8 mouse cellular contexts compared by ENCODE assay signal in the genomic region with DNA sequence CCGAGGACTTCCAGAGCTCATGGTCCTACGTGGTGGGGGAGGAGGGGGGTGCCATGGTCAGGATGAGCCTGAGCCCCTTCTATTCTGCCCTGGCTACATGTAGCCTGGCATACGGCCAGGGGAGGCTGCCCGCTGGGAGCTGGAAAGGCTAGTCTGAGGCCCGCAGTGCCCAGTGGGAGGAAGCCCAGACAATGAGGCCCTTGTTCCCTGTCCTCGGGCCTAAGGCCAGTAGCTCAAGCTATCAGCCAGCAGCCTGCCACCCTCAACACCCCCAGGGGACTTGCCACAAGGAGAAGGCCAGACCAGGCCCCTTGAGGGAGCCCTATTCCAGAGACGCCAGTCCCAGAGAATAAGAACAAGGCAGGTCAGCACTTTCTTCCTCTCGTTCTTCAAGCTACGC. TPM values are rescaled to one million over a fixed set of nuclear protein-coding genes. Genes with fewer than 3 reads are reported as not detected.
DNase-seq lines count a peak whose midpoint lies in the region; ATAC-seq lines count a peak whose summit lies in the region.

No protein-coding gene starts in this region.

- peak; percentile 17 for ATAC-seq in hindbrain, embryonic 11.5 days (ENCODE audit: low FRiP score)
- no peak for ATAC-seq in limb, embryonic 12.5 days (ENCODE audit: insufficient number of reproducible peaks, insufficient read depth, low FRiP score, low TSS enrichment, low read depth)
- ATAC-seq in stomach, embryonic 15.5 days (ENCODE audit: insufficient read depth, low FRiP score, low read depth) = peak; percentile 57; the same call in 1 of the 2 replicates

- H3K27me3 ChIP-seq in hindbrain, embryonic 11.5 days (ENCODE audit: control insufficient read depth, insufficient read depth, low read length) = peaks cover 10% of the 10 kb centered on the region; the same call in 1 of the 2 replicates
- H3K27me3 ChIP-seq in limb, embryonic 12.5 days = peaks cover 34% of the 10 kb centered on the region
- H3K27me3 ChIP-seq in stomach, embryonic 15.5 days (replicated peaks) = peaks cover 23% of the 10 kb centered on the region

- H3K4me1 ChIP-seq in hindbrain, embryonic 11.5 days (replicated peaks; ENCODE audit: control insufficient read depth, insufficient read depth, low read length) = 0 out of 2 replicates have a peak, but pooled peaks cover 2% of the 10 kb centered on the region
- H3K4me1 ChIP-seq in limb, embryonic 12.5 days (replicated peaks) = peaks cover 46% of the 10 kb centered on the region
- peaks cover 23% of the 10 kb centered on the region for H3K4me1 ChIP-seq in stomach, embryonic 15.5 days

- peak overlapping the region; percentile 10; the same call in 1 of the 2 replicates for H3K27ac ChIP-seq in hindbrain, embryonic 11.5 days (ENCODE audit: low read depth, low read length)
- H3K27ac ChIP-seq in limb, embryonic 12.5 days = peak overlapping the region; percentile 18
- peak overlapping the region; percentile 5 for H3K27ac ChIP-seq in stomach, embryonic 15.5 days

- no peak overlapping the region for H3K4me3 ChIP-seq in hindbrain, embryonic 11.5 days (ENCODE audit: low read depth, low read length)
- H3K4me3 ChIP-seq in limb, embryonic 12.5 days (replicated peaks) = no peak overlapping the region
- no peak overlapping the region for H3K4me3 ChIP-seq in stomach, embryonic 15.5 days (replicated peaks)

- H3K9ac ChIP-seq in hindbrain, embryonic 11.5 days (ENCODE audit: low read depth, low read length) = no peak overlapping the region
- 0 out of 2 replicates have a peak overlapping the region, but pooled peaks have one; percentile 9 for H3K9ac ChIP-seq in limb, embryonic 12.5 days (replicated peaks)
- no peak overlapping the region for H3K9ac ChIP-seq in stomach, embryonic 15.5 days

- no peaks in the 10 kb centered on the region for H3K36me3 ChIP-seq in hindbrain, embryonic 11.5 days (ENCODE audit: control insufficient read depth, insufficient read depth, low read length)
- no peaks in the 10 kb centered on the region for H3K36me3 ChIP-seq in limb, embryonic 12.5 days
- H3K36me3 ChIP-seq in stomach, embryonic 15.5 days = no peaks in the 10 kb centered on the region

- H3K4me2 ChIP-seq in hindbrain, embryonic 11.5 days (replicated peaks; ENCODE audit: low read depth, low read length) = no peak overlapping the region
- no peak overlapping the region; the same call in 1 of the 2 replicates for H3K4me2 ChIP-seq in limb, embryonic 12.5 days
- no peak overlapping the region for H3K4me2 ChIP-seq in stomach, embryonic 15.5 days

- WGBS in hindbrain, embryonic 11.5 days = 53% methylated on average over 9 of the region's 9 CpGs
- WGBS in limb, embryonic 12.5 days = 62% methylated on average over 9 of the region's 9 CpGs
- WGBS in stomach, embryonic 15.5 days = 63% methylated on average over 9 of the region's 9 CpGs

- DNase-seq in kidney, postnatal 10 days = peak; percentile 46
- DNase-seq in kidney, adult 11 months = no peak
- peak; percentile 51 to 71 for DNase-seq in cerebellum, postnatal 25 days
- DNase-seq in hindbrain, embryonic 11.5 days (ENCODE audit: low spot score) = peak; percentile 37
- no peak for DNase-seq in embryo, embryonic 10 days (ENCODE audit: low spot score)
- no peak for DNase-seq in spleen, postnatal 14 days (ENCODE audit: low spot score in 2 of 2)

- no peaks in the 10 kb centered on the region for H3K9me3 ChIP-seq in hindbrain, embryonic 11.5 days (ENCODE audit: control insufficient read depth, low read length)
- no peaks in the 10 kb centered on the region for H3K9me3 ChIP-seq in limb, embryonic 12.5 days
- H3K9me3 ChIP-seq in stomach, embryonic 15.5 days = no peaks in the 10 kb centered on the region

RNA-seq across cellular contexts. Expression of a gene that starts 4.1 kb away (rescaled TPM):
- polyA plus RNA-seq in hindbrain, embryonic 11.5 days (2014; fragmentation: Nextera tagmentation; extraction: Ambion mirVana) = 4.8 and 6.2 TPM in 2 replicates
- 0.93 and 1.3 TPM in 2 replicates for polyA plus RNA-seq in limb, embryonic 12.5 days (2016; fragmentation: Nextera tagmentation; extraction: Ambion mirVana)
- 1.6 and 2.6 TPM in 2 replicates for polyA plus RNA-seq in stomach, embryonic 15.5 days (2015; fragmentation: Nextera tagmentation; extraction: Ambion mirVana)

RNA-seq across cellular contexts. Expression of a gene that starts 5.4 kb away (rescaled TPM):
- 1.7 and 2.2 TPM in 2 replicates for polyA plus RNA-seq in hindbrain, embryonic 11.5 days (2014; fragmentation: Nextera tagmentation; extraction: Ambion mirVana)
- polyA plus RNA-seq in limb, embryonic 12.5 days (2016; fragmentation: Nextera tagmentation; extraction: Ambion mirVana) = 0.79 and 0.88 TPM in 2 replicates
- polyA plus RNA-seq in stomach, embryonic 15.5 days (2015; fragmentation: Nextera tagmentation; extraction: Ambion mirVana) = 26.5 and 36.2 TPM in 2 replicates

RNA-seq across cellular contexts. Expression of a gene that starts 33.1 kb away (rescaled TPM):
- 0.31 and 0.66 TPM in 2 replicates for polyA plus RNA-seq in hindbrain, embryonic 11.5 days (2014; fragmentation: Nextera tagmentation; extraction: Ambion mirVana)
- polyA plus RNA-seq in limb, embryonic 12.5 days (2016; fragmentation: Nextera tagmentation; extraction: Ambion mirVana) = 0.70 and 1.1 TPM in 2 replicates
- polyA plus RNA-seq in stomach, embryonic 15.5 days (2015; fragmentation: Nextera tagmentation; extraction: Ambion mirVana) = 7.0 and 7.2 TPM in 2 replicates

RNA-seq across cellular contexts. Expression of a gene that starts 38.3 kb away (rescaled TPM):
- 26.7 and 29.8 TPM in 2 replicates for polyA plus RNA-seq in hindbrain, embryonic 11.5 days (2014; fragmentation: Nextera tagmentation; extraction: Ambion mirVana)
- 24.0 and 30.0 TPM in 2 replicates for polyA plus RNA-seq in limb, embryonic 12.5 days (2016; fragmentation: Nextera tagmentation; extraction: Ambion mirVana)
- 26.7 and 27.5 TPM in 2 replicates for polyA plus RNA-seq in stomach, embryonic 15.5 days (2015; fragmentation: Nextera tagmentation; extraction: Ambion mirVana)

RNA-seq across cellular contexts. Expression of a gene that starts 38.7 kb away (rescaled TPM):
- 180 and 205 TPM in 2 replicates for polyA plus RNA-seq in hindbrain, embryonic 11.5 days (2014; fragmentation: Nextera tagmentation; extraction: Ambion mirVana)
- 179 and 203 TPM in 2 replicates for polyA plus RNA-seq in limb, embryonic 12.5 days (2016; fragmentation: Nextera tagmentation; extraction: Ambion mirVana)
- polyA plus RNA-seq in stomach, embryonic 15.5 days (2015; fragmentation: Nextera tagmentation; extraction: Ambion mirVana) = 137 and 147 TPM in 2 replicates

Comparison
In these comparisons a context has a peak if more than half of its experiments do, and no peak if none do; other contexts are left out.
1. DNase-seq: peak in kidney, postnatal 10 days (single experiment), cerebellum, postnatal 25 days (2 of 2) and hindbrain, embryonic 11.5 days (single experiment); none in kidney, adult 11 months (single experiment), embryo, embryonic 10 days (single experiment) and spleen, postnatal 14 days (0 of 2).
2. Peak in every context shown above with its lines, with median percentiles within 50 percentile points of each other: H3K27ac ChIP-seq.